Mouse (Mus musculus) WW6 (cell line): ENCODE measurements around the gene Txndc12.

Source experiments
- DNase-seq: peaks from one replicate; pipeline ENCODE4 v3.0.0-alpha.2; 2013; ENCODE audit warnings: low read depth, low spot score

Txndc12 gene

GRCm38 (mm10) chr4:108845824-108846569 is 11.6 kb downstream of the Txndc12 start:
- DNase-seq, result no peak

GRCm38 (mm10) chr4:108847715-108848504 is 13.5 kb downstream of the Txndc12 start, which contains the start of gene Kti12:
Gene Kti12, plus strand, starts transcription at chr4:108847785.
- DNase-seq, result peak; percentile 38

DNA sequence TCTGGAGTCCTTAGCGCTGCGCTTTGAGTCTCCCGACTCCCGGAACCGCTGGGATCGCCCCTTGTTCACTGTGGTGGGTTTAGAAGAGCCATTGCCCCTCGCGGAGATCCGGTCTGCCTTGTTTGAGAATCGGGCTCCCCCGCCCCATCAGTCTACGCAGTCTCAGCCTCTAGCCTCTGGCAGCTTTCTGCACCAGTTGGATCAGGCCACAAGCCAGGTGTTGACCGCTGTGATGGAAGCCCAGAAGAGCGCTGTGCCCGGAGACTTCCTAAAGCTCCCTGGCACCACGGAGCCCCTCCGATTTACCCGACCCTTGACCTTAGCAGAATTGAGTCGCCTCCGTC is 14.1 kb downstream of the Txndc12 start, which contains the start of gene A730015C16Rik:
A730015C16Rik (minus strand) TSS at position 115 of the 344 bp plus-strand sequence.
- peak; percentile 11 for DNase-seq

DNA sequence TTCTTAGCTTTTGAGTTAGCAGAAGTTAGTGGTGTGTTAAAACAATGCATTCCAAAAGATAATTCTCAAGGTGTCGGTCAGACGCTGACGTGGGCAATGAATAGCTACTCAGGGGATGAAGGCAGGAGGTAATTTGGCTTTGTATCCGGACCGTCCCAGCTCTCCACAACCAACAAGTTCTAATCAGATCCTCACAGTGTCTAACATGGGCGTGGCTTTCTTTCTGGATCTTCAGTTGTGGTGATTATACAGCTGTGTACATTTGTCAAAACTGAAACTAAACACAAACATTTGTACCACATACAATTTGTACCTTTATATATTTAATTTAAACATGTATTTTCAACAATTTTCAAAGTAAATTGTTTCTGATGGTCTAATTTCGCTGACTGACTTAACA is 32.4 kb downstream of the Txndc12 start:
- no peak for DNase-seq

DNA sequence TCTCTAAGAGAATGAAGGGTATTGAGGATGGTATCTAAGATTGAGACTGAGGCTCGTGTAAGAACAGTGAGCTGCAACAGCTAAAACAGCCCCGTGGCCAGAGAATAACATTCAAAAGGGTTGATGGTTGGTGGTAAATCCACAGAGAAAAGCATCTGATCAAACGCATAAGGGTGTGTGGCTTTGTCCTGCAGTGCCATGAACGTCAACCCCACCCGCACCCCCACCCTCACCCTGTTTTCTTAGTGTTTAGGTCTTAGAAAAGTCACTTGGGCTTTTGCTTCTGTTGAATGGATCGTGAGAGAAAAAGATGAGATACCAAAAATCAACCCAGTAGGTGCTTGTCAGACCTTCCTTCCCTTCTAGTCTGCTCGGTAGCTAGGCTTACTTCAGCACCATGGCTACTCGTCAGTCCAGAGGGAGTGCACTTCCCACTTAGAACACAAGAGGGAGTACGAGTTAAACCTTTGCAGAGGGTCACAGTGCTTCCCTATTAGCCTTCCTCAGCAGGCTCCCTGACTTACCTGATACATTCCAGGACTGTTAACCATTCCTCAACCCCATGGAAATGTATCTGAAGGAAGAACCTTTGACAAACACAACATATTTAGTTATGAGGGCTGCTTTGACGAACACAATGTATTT is 35.5 kb downstream of the Txndc12 start:
- peak; percentile 76 for DNase-seq

DNA sequence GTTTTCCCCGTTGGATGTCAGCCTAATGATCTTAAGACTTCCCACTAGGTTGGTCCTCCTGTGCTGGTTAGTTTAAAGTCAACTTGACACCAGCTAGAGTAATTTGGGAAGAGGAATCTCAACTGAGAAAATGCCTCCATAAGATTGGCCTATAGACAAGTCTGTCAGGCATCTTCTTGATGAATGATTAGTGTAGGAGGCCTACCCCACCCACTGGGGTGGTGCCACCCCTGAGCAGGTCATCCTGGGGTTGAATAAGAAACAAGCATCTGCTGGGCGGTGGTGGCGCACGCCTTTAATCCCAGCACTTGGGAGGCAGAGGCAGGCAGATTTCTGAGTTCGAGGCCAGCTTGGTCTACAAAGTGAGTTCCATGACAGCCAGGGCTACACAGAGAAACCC is 39.3 kb downstream of the Txndc12 start:
- no peak for DNase-seq

GRCm38 (mm10) chr4:108877901-108878300 is 43.5 kb downstream of the Txndc12 start:
- no peak for DNase-seq

GRCm38 (mm10) chr4:108878963-108879822 is 44.8 kb downstream of the Txndc12 start, which contains the start of gene Rab3b:
Gene Rab3b, plus strand, starts transcription at chr4:108879063.
- peak; percentile 72 for DNase-seq

GRCm38 (mm10) chr4:108883815-108884214 is 49.4 kb downstream of the Txndc12 start:
- DNase-seq, result no peak

DNA sequence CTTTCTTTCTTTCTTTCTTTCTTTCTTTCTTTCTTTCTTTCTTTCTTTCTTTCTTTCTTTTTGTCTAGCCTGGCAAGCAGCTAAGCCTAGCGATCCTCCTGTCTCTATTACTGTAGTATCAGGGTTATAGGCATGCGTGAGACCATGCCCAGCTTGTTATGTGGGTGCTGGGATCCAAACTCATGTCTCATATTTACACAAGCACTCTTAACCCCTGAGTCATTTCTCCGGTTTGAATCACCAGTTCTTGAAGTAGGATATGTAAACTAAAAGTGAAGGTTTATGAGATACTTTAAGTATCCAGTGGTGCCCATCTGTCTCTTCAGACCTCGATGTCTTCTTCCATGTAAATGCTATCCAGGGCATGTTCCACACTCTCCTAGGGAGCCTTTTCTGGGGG is 53.1 kb downstream of the Txndc12 start:
- no peak for DNase-seq

GRCm38 (mm10) chr4:108890876-108891275 is 56.5 kb downstream of the Txndc12 start:
- no peak for DNase-seq

GRCm38 (mm10) chr4:108900421-108900820 is 66.0 kb downstream of the Txndc12 start:
- DNase-seq, result no peak

- DNase-seq, result no peak
These were observed 68.5 kb downstream of the Txndc12 start for GRCm38 (mm10) chr4:108902886-108903285.

GRCm38 (mm10) chr4:108903346-108903745 is 68.9 kb downstream of the Txndc12 start:
- DNase-seq, result no peak

- DNase-seq, result no peak
These were observed 69.7 kb downstream of the Txndc12 start for GRCm38 (mm10) chr4:108904076-108904475.

DNA sequence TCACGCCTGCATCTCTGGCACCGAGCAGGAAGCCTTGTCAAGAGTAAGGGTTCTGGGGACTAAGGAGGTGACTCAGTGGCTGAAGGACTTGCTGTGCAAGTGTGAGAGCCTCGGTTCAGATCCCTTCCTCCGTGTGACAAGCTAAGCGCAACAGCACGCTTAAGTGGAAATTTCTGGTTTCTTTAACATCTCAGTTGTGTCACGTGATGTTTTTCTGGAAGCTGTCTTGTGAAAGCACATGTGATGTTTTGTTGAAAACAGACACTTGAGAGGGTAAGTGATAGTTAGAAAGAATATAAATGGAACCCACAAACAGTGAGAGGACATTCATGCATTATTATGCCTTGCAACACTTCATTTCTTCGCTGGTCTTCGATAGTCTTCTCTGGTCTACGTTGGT is 70.4 kb downstream of the Txndc12 start:
- no peak for DNase-seq

DNA sequence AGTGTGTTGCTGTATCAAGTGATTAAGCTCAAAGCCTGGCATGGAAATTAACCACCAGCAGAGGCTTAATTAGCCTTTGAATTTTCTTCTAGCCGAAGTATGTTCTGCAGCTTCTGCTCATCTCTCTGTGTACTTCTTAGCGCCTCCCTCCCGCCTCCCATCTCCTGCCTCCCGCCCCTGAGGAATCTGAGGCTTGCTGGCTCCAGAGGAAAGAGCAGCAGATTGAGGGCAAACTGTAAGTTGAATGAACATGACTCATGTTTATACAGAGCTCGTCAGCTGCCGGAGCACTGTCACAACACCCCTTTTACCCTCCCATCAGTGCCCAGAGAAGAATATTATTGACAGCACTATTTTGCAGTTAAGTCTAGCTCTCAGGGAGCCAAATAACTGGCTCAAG is 71.5 kb downstream of the Txndc12 start:
- no peak for DNase-seq

- DNase-seq, result no peak
These were observed 73.1 kb downstream of the Txndc12 start for GRCm38 (mm10) chr4:108907475-108907874.

DNA sequence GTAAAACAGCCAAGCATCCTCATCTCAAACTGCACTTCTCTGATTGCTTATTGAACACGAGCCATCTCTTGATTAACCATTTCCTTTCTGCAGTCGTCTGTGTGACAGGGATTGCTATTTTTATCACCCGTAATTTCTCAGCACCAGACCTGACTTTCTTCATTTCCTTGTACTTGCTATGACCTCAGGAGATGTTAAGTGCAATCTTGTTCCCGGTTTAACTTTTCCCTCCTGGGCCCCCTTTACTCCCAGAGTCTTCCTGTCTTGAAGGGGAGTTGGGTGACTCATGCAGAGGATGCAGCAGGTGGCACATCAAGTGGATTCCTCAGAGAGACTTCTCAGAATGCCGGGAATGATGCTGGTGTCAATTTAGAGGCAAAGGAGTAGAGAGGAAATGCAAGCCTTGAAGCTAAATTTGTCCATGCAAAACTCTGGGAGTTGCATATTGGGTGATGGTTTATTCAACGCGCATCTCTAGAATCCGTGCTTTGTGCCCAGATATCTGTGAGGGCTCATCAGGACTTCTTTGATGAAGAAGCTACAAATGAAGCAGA is 75.5 kb downstream of the Txndc12 start:
- no peak for DNase-seq
